In the genomic region with DNA sequence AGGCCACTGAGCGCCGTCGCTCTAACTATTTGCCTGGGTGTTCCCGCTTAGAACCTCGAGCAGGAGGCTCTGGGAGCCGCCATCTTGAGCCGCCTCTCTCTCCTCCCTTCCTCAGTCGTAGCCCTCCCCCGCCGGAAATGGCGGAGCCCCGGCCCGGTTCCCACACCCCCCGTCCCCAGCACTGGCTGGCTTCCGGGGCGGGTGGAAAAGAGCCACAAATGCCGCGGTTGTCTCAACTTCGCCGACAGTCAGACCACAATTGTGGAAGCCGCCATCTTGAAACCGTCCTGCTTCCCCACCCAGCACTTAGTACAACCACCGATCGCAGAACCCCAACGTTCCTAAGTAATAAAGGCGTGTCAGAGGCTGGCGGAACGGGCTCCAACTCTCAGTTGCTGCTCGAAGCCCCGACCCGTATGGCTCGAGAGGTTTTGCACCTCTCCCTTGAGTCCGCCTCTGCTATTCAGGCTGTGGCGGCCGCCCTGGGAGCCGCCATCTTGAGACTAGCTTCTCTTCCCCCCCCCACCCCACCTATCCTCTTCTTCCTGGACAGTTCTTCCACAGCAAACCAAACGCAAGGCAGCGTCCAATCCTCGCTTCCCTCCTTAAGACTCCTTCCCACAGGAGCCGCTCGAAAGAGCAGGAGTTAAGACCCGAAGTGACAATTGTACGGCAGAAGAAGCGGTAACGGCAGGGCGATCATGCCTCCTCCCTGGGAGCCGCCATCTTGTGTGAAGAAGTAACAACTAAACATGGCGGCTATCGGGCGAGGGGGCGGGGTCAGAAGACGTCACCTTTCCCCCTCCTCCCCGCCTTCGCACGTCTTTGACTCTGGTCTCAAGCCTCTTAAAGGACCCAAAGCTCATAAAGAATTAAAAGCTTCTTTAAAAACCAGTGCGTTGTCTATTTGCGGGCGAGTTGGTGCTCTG, we compare ENCODE assay signal across 8 mouse cellular contexts. TPM values are rescaled to one million over a fixed set of nuclear protein-coding genes. Genes with fewer than 3 reads are reported as not detected.
DNase-seq lines count a peak whose midpoint lies in the region; ATAC-seq and TF ChIP-seq lines count a peak whose summit lies in the region.

A gene (minus strand): TSS at position 110 of the 929 bp plus-strand sequence.

- 15% methylated on average over 58 of the region's 58 CpGs for WGBS in bone marrow, adult 2 months
- WGBS in embryonic facial prominence, embryonic 15.5 days: 18% methylated on average over 58 of the region's 58 CpGs
- 24% methylated on average over 58 of the region's 58 CpGs for WGBS in kidney, embryonic 14.5 days
- WGBS in limb, embryonic 15.5 days: 17% methylated on average over 58 of the region's 58 CpGs

- TF ChIP-seq CTCF in bone marrow, adult 2 months (IDR thresholded peaks at IDR 0.05; ENCODE audit: control insufficient read depth, insufficient read depth, low read length): no peak

- peak within 1 kb of the TSS; percentile 98 for H3K4me3 ChIP-seq in bone marrow, adult 2 months (replicated peaks; ENCODE audit: control insufficient read depth, low read depth, low read length)
- H3K4me3 ChIP-seq in embryonic facial prominence, embryonic 15.5 days (replicated peaks): peak within 1 kb of the TSS; percentile 65
- H3K4me3 ChIP-seq in kidney, embryonic 14.5 days (ENCODE audit: low read length): peak within 1 kb of the TSS; percentile 76
- H3K4me3 ChIP-seq in limb, embryonic 15.5 days: peak within 1 kb of the TSS; percentile 60

- peak within 1 kb of the TSS; percentile 100 for H3K27ac ChIP-seq in bone marrow, adult 2 months (ENCODE audit: control insufficient read depth, insufficient read depth, low read depth, low read length, poor library complexity)
- H3K27ac ChIP-seq in embryonic facial prominence, embryonic 15.5 days (replicated peaks): peak within 1 kb of the TSS; percentile 99
- H3K27ac ChIP-seq in kidney, embryonic 14.5 days (ENCODE audit: low read depth, low read length): peak within 1 kb of the TSS; percentile 97
- H3K27ac ChIP-seq in limb, embryonic 15.5 days: peak within 1 kb of the TSS; percentile 99

- ATAC-seq in embryonic facial prominence, embryonic 15.5 days (ENCODE audit: insufficient number of reproducible peaks, low FRiP score, low TSS enrichment, low read depth): peak; percentile 87
- ATAC-seq in kidney, embryonic 14.5 days (ENCODE audit: low FRiP score, low TSS enrichment): peak; percentile 76
- peak; percentile 81 for ATAC-seq in limb, embryonic 15.5 days (ENCODE audit: insufficient number of reproducible peaks, low FRiP score, low TSS enrichment, low read depth)

- DNase-seq in 416B (ENCODE audit: low read depth): peak; percentile 94
- DNase-seq in heart, adult 9 months (ENCODE audit: low spot score in 2 of 2): peak; percentile 87 to 91
- peak; percentile 72 to 83 for DNase-seq in monocyte, adult 2 months (ENCODE audit: low read depth in 1 of 2, low spot score in 2 of 2)
- DNase-seq in spleen, postnatal 36 days (ENCODE audit: low spot score in 2 of 2): peak; percentile 89 to 90

- no peak; the same call in 1 of the 2 replicates for TF ChIP-seq POLR2A in bone marrow, adult 2 months (IDR thresholded peaks at IDR 0.05; ENCODE audit: borderline replicate concordance, control insufficient read depth, low read depth, low read length)

- peak within 1 kb of the TSS; percentile 54 for H3K9ac ChIP-seq in embryonic facial prominence, embryonic 15.5 days
- peak within 1 kb of the TSS; percentile 85 for H3K9ac ChIP-seq in kidney, embryonic 14.5 days (ENCODE audit: low read depth, low read length)
- peak within 1 kb of the TSS; percentile 64 for H3K9ac ChIP-seq in limb, embryonic 15.5 days

- no peaks in the 10 kb centered on the region for H3K4me1 ChIP-seq in bone marrow, adult 2 months (ENCODE audit: control insufficient read depth, insufficient read depth, low read length)
- H3K4me1 ChIP-seq in embryonic facial prominence, embryonic 15.5 days: peaks cover 5% of the 10 kb centered on the region; the same call in 1 of the 2 replicates
- peaks cover 8% of the 10 kb centered on the region; the same call in 1 of the 2 replicates for H3K4me1 ChIP-seq in kidney, embryonic 14.5 days (ENCODE audit: control insufficient read depth, insufficient read depth, low read length)
- H3K4me1 ChIP-seq in limb, embryonic 15.5 days: peaks cover 18% of the 10 kb centered on the region; the same call in 1 of the 2 replicates

- H3K36me3 ChIP-seq in embryonic facial prominence, embryonic 15.5 days: no peaks in the 10 kb centered on the region
- H3K36me3 ChIP-seq in kidney, embryonic 14.5 days (ENCODE audit: control insufficient read depth, insufficient read depth, low read length): peaks cover 4% of the 10 kb centered on the region; the same call in 1 of the 2 replicates
- no peaks in the 10 kb centered on the region for H3K36me3 ChIP-seq in limb, embryonic 15.5 days

- H3K27me3 ChIP-seq in embryonic facial prominence, embryonic 15.5 days: no peaks in the 10 kb centered on the region
- no peaks in the 10 kb centered on the region for H3K27me3 ChIP-seq in kidney, embryonic 14.5 days (ENCODE audit: control insufficient read depth, insufficient read depth, low read length)
- peaks cover 6% of the 10 kb centered on the region; the same call in 1 of the 2 replicates for H3K27me3 ChIP-seq in limb, embryonic 15.5 days

- H3K4me2 ChIP-seq in embryonic facial prominence, embryonic 15.5 days (replicated peaks): peak within 1 kb of the TSS; percentile 57
- peak within 1 kb of the TSS; percentile 71 for H3K4me2 ChIP-seq in kidney, embryonic 14.5 days (replicated peaks; ENCODE audit: low read depth, low read length)
- peak within 1 kb of the TSS; percentile 58 for H3K4me2 ChIP-seq in limb, embryonic 15.5 days

- no peaks in the 10 kb centered on the region for H3K9me3 ChIP-seq in embryonic facial prominence, embryonic 15.5 days (replicated peaks)
- H3K9me3 ChIP-seq in kidney, embryonic 14.5 days (ENCODE audit: control insufficient read depth, low read length): no peaks in the 10 kb centered on the region
- H3K9me3 ChIP-seq in limb, embryonic 15.5 days: no peaks in the 10 kb centered on the region

RNA-seq across cellular contexts. Expression of the gene that starts here (rescaled TPM):
- polyA plus RNA-seq in bone marrow, adult 2 months (2011; ENCODE audit: insufficient read depth, insufficient read length, low replicate concordance, missing spikeins): 38.5 and 58.8 TPM in 2 replicates
- polyA plus RNA-seq in embryonic facial prominence, embryonic 15.5 days (2015; fragmentation: Nextera tagmentation; extraction: Ambion mirVana): 43.0 and 49.5 TPM in 2 replicates
- 78.4 and 87.8 TPM in 2 replicates for polyA plus RNA-seq in kidney, embryonic 14.5 days (2014; fragmentation: Nextera tagmentation; extraction: Ambion mirVana)
- polyA plus RNA-seq in limb, embryonic 15.5 days (2015; fragmentation: Nextera tagmentation; extraction: Ambion mirVana): 40.2 and 44.7 TPM in 2 replicates

Comparison
In these comparisons a context has a peak if more than half of its experiments do, and no peak if none do; other contexts are left out.
1. Peak in every context shown above with its lines: DNase-seq, ATAC-seq, H3K4me3 ChIP-seq and H3K27ac ChIP-seq.